Mouse (Mus musculus): Measurements from ENCODE around the gene Oaz3.
A peak's percentile ranks its signal among the peaks of the same experiment; 100 is the strongest.

The Oaz3 gene

DNA sequence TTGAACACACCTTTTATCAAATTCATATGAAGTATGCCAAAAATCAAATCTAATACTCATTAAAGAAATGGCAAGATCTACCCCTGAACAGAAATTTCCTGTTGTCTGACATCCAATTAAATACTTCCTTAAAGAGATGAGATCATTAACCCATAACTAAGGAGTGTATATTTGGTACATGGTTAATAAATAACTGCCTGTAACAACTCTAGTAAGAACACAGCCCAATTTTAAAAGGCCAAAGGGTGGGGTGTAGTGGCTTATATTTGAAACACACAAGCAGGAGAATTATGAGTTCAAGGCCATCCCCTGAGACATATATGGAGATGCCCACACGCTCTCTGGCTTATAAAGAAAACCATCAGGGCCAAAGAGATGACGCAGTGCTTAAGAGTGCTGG lies 5.7 kb upstream of the Oaz3 start:
- no peak for DNase-seq

DNA sequence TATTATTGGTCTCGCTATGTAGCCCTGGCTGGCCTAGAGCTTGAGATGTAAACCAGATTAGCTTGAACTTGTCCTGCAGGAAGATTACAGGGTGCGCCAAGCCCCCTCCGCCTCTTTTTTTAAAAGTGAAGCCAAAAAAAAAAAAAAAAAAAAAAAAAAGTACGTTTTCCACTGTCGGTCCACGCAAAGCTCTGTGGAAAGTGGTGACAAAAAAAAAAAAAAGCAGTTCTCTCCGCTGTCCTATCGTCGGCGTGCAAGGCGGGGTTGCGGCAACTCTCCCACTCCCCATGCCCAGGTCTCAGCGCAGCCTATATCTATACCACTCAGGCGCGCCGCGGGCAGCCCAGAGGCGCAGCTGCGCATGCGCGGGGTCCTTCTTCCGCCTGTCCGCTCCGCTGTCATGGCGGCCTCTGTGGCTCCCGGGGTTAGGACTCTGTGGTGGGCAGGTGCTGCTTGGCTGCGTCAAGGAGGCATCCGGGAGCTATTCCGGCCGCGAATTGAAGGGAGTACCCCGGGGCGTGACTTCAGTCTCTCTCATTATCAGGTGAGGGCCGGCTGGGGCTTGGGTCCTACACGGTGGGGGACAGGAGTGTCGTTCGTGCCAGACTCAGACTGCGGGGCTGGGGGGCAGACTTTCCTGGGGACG lies 641 bp downstream of the Oaz3 start, which contains the start of gene Mrpl9:
TSS of gene Mrpl9 (plus strand) at position 368 of the 646 bp plus-strand sequence.
- peak; percentile 95 for DNase-seq

DNA sequence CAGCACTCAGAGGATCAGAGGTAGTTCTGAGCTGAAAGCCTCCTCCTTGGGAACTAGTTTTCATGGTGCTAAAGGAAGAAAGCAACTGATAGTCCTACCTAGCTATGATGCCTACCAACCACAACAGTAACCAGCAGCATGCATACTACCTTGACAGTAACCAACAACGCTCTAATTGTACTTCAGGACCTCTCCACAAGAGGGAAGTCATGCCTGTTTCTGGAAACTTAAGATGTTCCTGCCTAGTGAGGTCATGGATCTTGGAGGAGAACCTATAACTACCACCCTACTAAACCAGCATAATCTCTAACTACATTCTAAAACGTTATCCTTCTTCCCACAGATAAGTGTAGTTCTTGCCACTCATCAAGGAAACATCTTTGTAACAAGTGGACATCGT lies 2.5 kb downstream of the Oaz3 start:
- peak; percentile 15 for DNase-seq

DNA sequence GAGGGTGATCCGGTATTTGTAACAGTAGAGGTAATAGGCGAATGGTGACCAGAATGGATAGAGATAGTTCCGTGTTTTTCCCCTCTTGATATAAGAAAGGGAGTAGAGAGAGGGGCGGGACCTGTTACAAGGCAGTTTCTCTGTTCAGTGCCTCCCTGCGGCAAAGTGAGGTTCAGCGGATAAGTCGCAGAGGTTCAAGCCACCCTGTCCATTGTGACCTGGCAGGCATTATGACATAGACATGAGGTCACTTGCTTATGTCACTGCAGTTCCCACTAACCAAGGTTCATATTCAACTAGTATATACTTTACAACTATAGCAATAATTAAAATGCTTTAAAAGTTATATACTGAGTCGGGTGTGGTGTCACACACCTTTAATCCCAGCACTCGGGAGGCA lies 7.3 kb downstream of the Oaz3 start:
- DNase-seq, result no peak

DNA sequence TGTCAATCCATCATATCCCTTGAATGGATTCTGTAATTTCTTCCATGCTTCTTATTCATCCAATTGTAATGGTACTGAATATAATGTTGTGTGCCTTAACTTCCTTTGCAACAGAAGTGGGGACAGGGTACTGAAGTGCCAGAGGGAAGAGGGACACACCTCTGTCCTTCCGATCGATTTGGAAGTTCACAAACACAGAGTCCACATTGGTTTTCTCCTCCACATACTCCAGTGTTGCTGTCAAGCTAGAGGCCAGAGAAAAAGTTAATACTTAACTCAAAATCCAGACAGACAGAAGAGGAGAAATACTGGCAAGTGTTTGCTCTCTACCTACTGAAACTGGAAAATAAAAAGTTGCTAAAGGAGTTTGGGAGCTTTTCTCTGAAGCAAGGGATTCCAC lies 9.4 kb downstream of the Oaz3 start:
- DNase-seq, result no peak

DNA sequence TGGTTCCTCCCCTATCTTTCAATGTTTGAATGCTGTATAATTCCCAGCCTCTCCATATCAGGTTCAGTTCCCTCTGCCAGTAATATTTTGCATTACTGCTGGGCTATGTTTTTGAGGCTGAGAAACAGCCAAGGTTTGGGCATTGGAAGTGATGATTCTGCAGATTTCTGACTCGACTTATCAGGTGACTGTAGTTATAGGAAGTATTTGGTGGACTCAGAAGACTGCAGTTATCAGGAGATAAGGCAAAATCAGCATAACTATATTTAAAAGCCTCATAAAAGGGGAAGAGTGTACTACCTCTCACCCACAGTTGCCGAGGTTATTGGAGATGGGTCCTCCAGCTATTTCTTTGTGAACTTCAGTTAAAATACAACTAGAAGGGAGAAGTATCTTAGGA lies 12.7 kb downstream of the Oaz3 start:
- DNase-seq, result no peak

DNA sequence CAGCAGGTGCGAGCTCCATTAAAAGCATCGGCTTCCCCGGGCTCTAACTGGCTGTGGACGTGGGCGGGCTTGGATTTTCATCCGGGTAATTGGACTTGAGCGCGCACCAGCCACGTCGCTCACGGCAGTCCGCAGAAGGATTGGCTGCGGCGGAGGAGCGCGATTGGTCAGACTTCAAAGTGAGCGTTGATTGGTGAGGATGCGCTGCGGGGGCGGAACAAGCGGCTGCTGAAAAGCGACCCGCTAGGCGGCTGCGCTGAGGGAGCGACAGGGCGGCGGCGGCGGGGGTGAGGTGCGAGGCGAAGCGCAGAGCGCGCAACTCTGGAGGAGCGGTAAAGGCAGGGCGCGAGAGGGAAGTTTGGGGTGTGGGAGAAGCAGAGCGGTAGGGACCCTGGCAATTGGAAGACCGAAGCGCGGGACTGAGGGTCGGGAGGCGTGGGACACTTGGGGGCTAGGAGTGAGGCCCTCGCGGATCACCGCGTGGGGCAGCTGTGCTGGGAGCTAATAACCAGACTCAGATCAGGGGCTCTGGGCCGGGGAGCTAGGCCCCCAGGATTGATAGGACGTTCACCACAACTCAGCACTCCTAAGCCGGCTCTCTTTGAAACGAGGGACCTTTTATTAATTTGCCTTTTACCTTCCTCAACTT lies 30.6 kb downstream of the Oaz3 start, which contains the start of gene Tdrkh:
TSS of gene Tdrkh (plus strand) at position 243 of the 649 bp plus-strand sequence.
- DNase-seq, result peak; percentile 97

DNA sequence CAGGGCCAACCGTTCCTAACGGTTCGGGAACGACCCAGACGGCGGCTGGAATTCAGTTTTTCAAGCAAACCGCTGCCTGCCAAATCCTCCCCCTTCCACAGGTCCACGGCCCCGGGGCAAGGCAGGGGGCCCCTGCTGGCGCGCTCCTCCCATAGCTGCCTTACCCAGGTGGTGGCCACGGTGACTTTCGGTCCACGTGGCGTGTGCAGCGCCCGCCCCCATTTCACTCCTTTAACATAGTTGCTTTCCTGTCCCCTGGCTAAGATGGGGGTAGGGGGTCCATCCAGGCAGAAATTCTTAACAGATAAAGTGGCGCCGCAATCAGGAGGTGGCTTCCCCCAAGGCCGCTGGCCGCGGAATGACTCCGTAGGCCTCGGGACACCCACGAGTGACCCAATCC lies 31.2 kb downstream of the Oaz3 start:
- peak; percentile 14 for DNase-seq

DNA sequence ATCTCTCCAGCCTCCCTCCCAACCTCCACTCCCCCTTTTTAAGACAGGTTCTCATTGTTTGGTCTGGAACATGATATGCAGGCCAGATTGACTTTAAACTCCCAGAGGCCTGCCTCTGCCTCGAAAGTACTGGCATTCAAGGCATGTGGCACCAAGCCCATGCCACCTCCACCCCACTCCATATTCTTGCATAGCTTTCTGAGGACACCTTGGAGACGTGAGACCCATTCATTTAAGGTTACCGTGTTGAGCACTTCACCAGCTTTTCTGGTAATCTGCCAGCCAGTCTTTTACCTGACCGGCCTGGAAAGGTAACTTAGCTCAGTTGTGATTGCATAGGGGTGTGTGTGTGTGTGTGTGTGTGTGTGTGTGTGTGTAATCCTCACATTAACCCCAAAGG lies 38.2 kb downstream of the Oaz3 start:
- DNase-seq, result peak; percentile 43

DNA sequence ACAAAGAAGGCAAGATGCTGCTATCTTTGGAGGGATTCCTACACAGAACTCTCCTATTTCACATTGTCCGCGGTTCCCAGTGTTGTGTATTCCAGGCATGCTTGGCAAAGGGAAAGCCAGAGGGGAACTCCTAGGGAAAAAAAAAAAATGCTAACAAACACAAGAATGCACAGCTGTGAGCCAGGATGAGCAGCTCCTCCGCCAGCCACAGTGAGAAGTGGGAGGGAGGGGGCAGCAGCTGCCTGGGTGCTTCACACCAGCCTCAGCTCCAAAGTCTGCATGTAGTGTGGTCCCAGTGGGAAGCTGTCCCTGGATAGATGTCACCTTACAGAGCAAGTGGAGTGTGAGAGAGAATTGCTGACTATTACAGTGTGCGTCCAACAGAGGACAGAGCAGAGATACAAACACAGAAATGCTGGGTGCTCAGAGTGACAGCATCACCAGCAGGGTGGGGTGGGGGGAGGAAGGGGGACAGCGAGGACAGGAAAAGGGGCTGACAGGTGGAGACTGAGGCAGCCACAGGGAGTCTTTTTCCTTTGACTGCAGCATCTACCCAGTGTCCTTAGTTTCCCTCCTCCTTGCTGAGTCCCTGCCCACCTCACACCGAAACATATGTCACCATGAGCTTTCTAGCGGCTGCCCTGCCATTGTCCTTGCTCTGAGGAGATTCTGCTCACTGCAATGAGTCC lies 39.2 kb downstream of the Oaz3 start:
- DNase-seq, result peak; percentile 65

DNA sequence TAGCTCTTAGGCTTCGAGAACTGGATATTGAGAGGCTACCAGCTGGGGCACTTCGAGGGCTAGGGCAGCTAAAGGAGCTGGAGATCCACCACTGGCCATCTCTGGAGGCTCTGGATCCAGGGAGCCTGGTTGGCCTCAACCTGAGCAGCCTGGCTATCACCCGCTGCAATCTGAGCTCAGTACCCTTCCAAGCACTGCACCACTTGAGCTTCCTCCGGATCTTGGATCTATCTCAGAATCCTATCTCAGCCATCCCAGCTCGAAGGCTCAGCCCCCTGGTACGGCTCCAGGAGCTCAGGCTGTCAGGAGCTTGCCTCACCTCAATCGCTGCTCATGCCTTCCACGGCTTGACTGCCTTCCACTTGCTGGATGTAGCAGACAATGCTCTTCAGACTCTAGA lies 41.3 kb downstream of the Oaz3 start:
- no peak for DNase-seq

DNA sequence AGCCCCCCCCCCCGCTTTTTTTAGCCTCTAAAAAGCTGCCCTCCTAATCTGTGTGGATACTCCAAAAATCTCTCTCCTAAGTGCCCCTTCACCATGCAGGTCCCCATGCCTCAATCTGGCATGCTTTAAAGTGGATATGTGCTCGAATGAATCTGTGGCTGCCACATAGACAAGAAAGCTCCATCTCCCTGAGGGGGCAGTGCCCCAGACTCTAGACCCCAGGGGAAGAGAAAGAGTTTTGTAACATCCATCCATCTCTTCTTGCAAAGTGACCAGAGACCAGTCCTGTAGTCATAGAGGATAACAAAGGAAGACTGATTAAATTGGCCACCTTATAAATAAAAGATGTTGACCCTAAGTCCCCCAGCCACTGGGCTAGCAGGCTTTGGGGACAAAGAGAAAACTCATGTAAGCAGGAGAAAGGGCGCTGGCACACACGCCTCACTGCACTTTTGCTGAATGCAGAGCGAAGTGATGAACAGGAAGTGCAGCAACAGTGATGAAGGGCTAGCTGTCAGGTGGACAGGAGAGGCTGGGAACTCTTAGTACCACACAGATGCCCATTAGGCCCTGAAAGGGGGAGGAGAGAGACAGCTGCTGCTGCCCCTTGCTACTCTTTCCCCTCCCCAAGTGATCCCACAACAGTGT lies 43.9 kb downstream of the Oaz3 start:
- DNase-seq, result no peak

DNA sequence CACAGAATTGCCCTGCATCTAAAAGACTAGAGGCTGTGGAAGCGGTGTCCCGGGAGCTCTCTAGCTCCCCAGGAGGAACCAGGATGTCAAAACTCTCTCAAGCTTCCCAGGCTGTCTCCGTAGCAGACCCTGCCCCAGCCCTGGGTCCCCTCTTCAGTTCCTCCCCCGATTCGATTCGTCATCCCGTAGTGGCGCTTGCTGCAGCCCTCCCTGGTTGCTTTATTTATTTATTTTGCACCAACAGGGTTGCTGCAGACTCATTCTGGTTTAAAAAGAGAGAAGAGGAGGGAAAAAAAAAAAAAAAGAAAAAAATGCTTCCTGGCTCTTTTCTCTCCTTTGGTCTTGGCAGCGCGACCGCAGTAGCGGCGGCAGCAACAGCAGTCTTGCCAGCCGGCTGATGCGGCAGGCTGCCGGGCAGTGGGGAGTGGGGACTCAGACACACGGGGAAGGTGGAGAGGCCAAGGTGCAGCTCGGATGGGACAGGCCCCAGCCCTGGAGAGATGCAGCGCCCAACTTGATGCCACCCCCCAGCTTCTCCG lies 44.7 kb downstream of the Oaz3 start:
- peak; percentile 22 for DNase-seq

DNA sequence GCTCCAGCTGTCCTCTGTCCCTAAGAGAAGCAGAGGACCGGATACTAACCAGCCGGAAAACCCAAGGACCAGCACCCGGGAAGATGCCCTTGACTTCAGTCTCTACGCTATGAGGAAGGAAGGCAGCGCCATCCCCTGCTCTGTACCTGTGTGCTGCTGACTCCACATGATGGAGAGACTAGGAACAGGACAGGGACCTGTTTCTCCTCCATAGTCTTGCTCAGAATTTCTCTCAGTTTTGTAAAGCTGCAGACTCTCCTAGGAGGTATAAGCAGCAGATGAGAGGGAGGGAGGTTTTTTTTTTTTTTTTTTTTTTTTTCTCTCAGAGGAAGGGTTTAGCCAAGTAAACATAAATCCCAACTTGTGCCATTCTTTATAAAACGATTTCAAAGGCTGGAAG lies 45.5 kb downstream of the Oaz3 start, which contains the start of gene Lingo4:
TSS of gene Lingo4 (plus strand) at position 301 of the 400 bp plus-strand sequence.
- DNase-seq, result no peak

DNA sequence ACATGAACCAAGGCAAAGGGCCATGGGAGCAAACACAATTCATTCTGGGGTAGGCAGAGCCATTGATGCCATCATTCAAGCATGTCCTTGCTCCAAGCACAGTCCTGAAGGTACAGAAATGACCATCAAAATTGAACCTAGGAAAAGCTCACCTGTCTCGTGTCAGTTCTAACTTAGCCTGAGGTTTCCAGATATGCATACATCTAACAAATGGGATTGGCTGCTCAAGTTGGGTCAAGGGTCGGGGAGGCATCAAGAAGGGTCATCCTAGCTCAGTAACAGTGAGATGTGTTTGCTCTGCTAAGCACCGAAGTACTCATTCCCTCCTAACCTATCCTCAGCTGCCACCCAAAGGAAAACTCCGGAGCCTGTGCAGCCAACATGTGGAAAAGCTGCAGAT lies 46.9 kb downstream of the Oaz3 start:
- no peak for DNase-seq

DNA sequence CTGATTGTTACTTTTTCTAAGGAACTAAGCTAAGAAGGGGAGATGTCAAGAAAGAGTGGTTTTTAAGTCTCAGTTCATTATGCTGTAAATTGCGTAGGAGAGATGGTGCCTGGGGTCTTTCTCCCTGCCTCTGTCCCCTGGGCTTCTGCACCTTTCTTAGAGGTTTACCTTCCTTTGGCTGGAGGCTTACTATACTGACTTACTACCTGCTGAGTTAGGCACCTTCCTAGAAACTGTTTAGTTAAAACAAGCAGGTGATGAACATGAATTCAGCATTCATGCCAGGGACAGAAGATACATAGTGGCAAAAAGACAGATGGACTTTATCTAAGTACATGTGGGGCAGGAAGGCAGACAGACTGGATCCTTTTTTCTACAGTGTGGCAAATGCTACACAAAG lies 47.4 kb downstream of the Oaz3 start:
- DNase-seq, result no peak

DNA sequence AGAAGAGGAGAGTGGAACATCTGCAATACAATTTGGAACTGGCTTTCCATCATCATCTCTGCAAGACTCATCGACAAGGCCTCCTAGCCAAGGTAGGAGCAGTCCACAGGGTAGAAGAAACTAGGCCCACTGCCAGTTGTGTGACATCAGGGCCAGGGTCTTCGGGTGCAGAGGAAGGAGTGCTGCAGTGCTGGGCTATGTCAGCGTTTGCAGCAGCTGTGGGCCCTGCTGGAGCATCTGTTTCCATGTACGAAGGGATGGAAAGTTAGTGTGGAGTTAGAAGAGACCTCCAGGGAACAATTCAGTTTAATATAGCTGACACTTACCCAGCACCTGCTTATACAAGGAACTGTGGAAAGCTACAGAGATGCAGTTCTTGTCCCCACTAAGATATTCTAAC lies 50.7 kb downstream of the Oaz3 start:
- no peak for DNase-seq

DNA sequence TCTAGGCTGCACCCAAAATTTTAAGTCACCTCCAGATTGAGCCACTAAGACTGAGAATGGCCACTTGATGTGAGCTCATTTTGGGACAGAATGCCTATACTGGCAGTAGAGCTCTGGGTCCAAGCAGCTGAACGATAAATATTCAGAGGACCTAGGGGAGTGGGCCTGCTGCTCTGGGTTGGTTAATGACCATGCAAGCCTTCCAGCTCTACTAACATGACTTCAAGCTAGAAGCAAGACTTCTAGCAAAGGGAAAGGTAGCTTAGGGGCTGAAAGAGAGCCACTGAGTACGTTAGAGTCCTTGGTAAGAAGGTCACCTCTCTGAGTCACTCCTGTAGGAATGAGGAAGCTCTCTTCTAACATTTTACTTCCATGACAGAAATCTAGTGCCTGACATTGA lies 51.6 kb downstream of the Oaz3 start:
- DNase-seq, result no peak

DNA sequence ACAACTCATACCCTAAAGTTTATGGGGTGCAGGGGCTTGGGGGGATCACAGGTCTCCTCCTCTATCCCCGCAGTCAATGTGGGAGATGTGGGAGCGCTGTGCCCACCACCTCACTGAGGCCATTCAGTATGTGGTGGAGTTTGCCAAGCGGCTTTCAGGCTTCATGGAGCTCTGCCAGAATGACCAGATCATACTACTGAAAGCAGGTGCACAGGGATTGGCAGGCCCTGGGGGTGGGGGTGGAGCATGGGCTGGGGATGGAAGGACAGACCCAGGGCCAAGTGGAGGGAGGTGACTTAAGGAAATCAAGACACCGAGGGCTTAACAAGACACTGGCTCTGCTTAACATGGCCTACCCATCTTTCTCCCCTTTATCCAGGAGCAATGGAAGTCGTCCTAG lies 52.7 kb downstream of the Oaz3 start:
- DNase-seq, result no peak

DNA sequence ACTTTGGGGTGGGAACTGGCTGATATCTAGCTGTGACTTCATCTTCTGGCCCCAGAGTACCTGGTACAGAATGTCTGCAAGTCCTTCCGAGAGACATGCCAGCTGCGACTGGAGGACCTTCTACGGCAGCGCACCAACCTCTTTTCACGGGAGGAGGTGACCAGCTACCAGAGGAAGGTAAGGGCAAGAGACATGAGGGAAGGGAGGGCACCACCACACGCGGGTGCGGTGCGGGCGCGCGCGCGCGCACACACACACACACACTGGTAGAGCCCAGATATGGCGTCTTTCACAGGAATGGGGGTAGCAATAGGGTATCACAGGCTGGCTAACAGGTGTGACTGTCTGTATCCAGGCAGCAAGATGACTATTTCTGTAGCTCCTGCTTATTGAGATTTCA lies 54.3 kb downstream of the Oaz3 start:
- no peak for DNase-seq

DNA sequence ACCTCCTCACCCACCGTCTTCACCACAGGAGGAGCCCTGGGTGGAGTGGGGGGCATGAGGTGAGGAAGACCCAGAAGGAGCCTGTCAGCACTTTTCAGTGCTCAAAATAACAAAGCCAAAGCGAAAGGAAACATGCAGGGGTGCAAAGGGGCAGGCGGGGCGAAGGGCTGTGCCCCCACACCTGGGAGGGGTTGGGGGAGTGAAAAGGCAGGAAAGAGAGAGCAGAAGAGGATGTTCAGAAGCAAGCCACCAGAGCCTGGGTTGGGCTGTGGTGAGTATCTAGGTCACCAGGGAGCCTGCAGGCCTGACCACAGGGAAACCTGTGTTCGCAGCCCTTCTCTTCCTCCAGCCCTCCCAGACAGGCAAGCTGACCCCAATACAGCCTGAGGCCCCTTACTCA lies 55.7 kb downstream of the Oaz3 start:
- no peak for DNase-seq

DNA sequence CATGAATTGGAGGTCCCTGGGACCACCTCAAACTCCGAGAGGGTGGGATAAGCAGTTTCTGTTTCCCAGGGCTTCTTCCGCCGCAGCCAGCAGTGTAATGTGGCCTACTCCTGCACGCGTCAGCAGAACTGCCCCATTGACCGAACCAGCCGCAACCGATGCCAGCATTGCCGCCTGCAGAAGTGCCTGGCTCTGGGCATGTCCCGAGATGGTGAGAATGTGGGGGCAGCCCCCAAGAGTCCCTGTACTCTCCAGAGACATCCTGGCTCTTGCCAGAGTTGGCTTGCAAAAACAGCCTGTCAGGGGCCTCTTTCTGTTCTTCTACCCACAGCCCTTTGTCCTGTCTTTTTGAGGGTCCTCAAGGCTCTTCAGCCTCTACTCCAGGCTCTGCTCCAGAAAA lies 56.3 kb downstream of the Oaz3 start:
- DNase-seq, result no peak

DNA sequence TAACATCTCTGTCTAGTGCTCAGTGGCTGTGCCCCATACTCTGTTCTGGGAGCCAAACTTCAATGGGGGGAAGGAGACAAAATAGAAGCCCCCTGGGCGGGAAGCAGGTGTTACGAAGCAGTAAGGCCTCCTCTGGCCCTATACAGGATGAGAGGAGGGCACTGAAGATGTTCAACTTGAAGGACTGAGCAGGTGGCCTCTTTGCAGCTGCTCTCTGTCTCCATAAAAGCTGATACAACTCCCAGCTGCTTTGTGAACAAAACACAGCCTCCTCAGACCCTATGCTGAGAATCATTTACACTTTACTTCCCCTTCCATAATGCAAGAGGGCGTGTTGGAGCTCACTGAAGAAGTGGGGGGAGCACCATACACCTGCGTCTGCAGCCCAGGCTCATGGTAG lies 57.0 kb downstream of the Oaz3 start:
- no peak for DNase-seq
